8 mouse cellular contexts compared by ENCODE assay signal in genomic region chr6:125620764-125621163, GRCm38 (mm10).
DNase-seq lines count a peak whose midpoint lies in the region.

No protein-coding gene starts in this region.

- DNase-seq in embryo, embryonic 10 days (ENCODE audit: low spot score) = peak; percentile 75
- no peak for DNase-seq in embryo, embryonic 9.5 days (ENCODE audit: extremely low spot score)
- DNase-seq in lung, postnatal 10 days = peak; percentile 56
- no peak for DNase-seq in lung, adult 18-20 months
- DNase-seq in layer of hippocampus, postnatal 36 days = peak; percentile 30 to 46
- DNase-seq in right cerebral cortex, postnatal 10 days (ENCODE audit: low spot score in 2 of 2) = peak; percentile 47 to 64
- DNase-seq in gastrocnemius, adult 18-20 months (ENCODE audit: low spot score) = no peak
- no peak for DNase-seq in heart, adult 11 months

Comparison
In these comparisons a context has a peak if more than half of its experiments do, and no peak if none do; other contexts are left out.
1. DNase-seq: peak in embryo, embryonic 10 days (single experiment), lung, postnatal 10 days (single experiment), layer of hippocampus, postnatal 36 days (2 of 2) and right cerebral cortex, postnatal 10 days (2 of 2); none in embryo, embryonic 9.5 days (single experiment), lung, adult 18-20 months (0 of 2), gastrocnemius, adult 18-20 months (single experiment) and heart, adult 11 months (single experiment).